Mouse (Mus musculus) heart, embryonic 11.5 days (tissue): ENCODE data around the gene Arfip1. TPM values are rescaled to one million over a fixed set of nuclear protein-coding genes. Genes with fewer than 3 reads are reported as not detected.

Experiments used
- ATAC-seq: fragments of 200-750 bp; cut with Nextera tagmentation; replicated peaks from 2 replicates; pipeline ENCODE4 v1.8.0; 2017; ENCODE audit warnings: moderate library complexity; ENCODE audit not compliant: insufficient number of reproducible peaks, low FRiP score, low TSS enrichment
- H3K27ac ChIP-seq: fragments of 300-500 bp; sonication (generic); 2 replicates; pipeline ENCODE4 v1.5.1; 2014; ENCODE audit warnings: mild to moderate bottlenecking, low read depth, low read length
- H3K27me3 ChIP-seq: fragments of 300-500 bp; sonication (generic); 2 replicates; pipeline ENCODE4 v1.6.1; 2014; ENCODE audit warnings: mild to moderate bottlenecking, low read length, mixed read lengths; ENCODE audit not compliant: control insufficient read depth, insufficient read depth
- H3K36me3 ChIP-seq: fragments of 300-500 bp; sonication (generic); 2 replicates; pipeline ENCODE4 v1.6.1; 2014; ENCODE audit warnings: mild to moderate bottlenecking, low read length, moderate library complexity, mixed read lengths; ENCODE audit not compliant: control insufficient read depth, insufficient read depth
- H3K4me1 ChIP-seq: fragments of 300-500 bp; sonication (generic); 2 replicates; pipeline ENCODE4 v1.6.1; 2014; ENCODE audit warnings: low read length; ENCODE audit not compliant: control insufficient read depth, insufficient read depth
- H3K4me2 ChIP-seq: fragments of 300-500 bp; sonication (generic); 2 replicates; pipeline ENCODE4 v1.6.1; 2014; ENCODE audit warnings: mild to moderate bottlenecking, moderate library complexity
- H3K4me3 ChIP-seq: fragments of 300-500 bp; sonication (generic); 2 replicates; pipeline ENCODE4 v1.5.1; 2014; ENCODE audit warnings: low read depth, low read length
- H3K9ac ChIP-seq: fragments of 300-500 bp; sonication (generic); 2 replicates; pipeline ENCODE4 v1.6.1; 2014; ENCODE audit warnings: mild to moderate bottlenecking, low read depth, low read length, moderate library complexity
- H3K9me3 ChIP-seq: fragments of 300-500 bp; sonication (generic); replicated peaks from 2 replicates; pipeline ENCODE4 v1.6.1; 2016; ENCODE audit warnings: low read length; ENCODE audit not compliant: control insufficient read depth
- WGBS: fragments of 180-500 bp; shearing (Covaris S2); extraction: QIAGEN DNeasy Blood & Tissue Kit; methylation state at CpG from one replicate; pipeline ENCODE4 v1.1.7; 2014; ENCODE audit not compliant: insufficient replicate concordance; 5-methylcytosine and 5-hydroxymethylcytosine counted together
- polyA plus RNA-seq: library from polyadenylated mRNA; unstranded; fragments of >200 nt; fragmentation: Nextera tagmentation; extraction: Ambion mirVana; gene quantifications from 2 replicates; pipeline ENCODE4 v1.2.1, GENCODE M21; 2014

Arfip1 gene
- polyA plus RNA-seq, 1 experiment from 2014 or later: 42.6 TPM

GRCm38 (mm10) chr3:84610183-84610710 is 27.8 kb upstream of the Arfip1 start:
- Histone ChIP-seq H3K36me3 (no peaks in the 10 kb centered on the region), H3K4me2 (no peak overlapping the region), H3K4me1 (no peaks in the 10 kb centered on the region), H3K27me3 (no peaks in the 10 kb centered on the region), H3K27ac (no peak overlapping the region), H3K9ac (no peak overlapping the region), H3K9me3 (no peaks in the 10 kb centered on the region), H3K4me3 (no peak overlapping the region)
- ATAC-seq: no peak
- WGBS: 74% methylated on average over 9 of the region's 9 CpGs

DNA sequence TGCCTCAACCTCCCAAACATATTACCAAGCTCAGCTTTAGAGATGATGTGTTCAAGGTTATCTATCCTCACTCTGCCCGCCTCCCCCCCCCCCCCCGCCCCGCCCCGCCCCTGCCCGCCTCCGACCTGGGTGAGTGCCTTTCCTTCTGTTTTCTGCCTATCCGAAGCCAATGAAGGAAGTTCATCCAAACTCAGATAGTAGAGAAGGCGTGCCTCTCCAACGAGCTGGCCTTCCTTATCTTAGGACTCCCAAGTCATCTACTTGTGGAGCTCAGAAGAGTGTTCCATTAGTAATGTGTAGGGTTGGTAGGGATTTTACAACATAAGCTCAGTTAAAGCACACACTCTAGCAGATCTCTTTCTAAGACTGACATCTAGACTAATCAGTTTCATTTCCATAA is 20.8 kb upstream of the Arfip1 start:
- H3K27me3 ChIP-seq: no peaks in the 10 kb centered on the region
- no peak overlapping the region for H3K27ac ChIP-seq
- 48% methylated on average over 8 of the region's 9 CpGs for WGBS
- H3K9ac ChIP-seq: no peak overlapping the region
- H3K36me3 ChIP-seq: no peaks in the 10 kb centered on the region
- no peak for ATAC-seq
- no peaks in the 10 kb centered on the region; the same call in 1 of the 2 replicates for H3K4me1 ChIP-seq
- no peaks in the 10 kb centered on the region for H3K9me3 ChIP-seq
- no peak overlapping the region for H3K4me3 ChIP-seq
- no peak overlapping the region for H3K4me2 ChIP-seq

DNA sequence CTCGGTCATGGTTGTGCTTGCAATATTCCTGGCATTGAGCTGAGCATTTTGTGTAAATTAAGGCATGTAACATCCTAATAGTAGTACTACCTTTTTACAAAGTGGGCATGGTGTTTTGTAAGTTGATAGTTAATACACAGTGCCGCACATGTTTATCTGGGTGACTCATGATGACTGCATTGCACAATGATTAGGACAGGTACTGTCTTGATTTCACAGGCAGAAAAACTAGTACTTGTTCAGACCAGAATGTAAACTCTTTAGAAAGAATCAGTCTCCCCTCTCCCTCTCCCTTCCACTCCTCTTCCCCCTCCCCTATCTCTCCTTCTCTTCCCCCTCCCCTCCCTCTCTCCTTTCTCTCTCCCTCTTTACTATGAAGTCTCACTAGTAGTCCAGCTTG is 20.3 kb upstream of the Arfip1 start:
- 91% methylated on average over 2 of the region's 2 CpGs for WGBS

DNA sequence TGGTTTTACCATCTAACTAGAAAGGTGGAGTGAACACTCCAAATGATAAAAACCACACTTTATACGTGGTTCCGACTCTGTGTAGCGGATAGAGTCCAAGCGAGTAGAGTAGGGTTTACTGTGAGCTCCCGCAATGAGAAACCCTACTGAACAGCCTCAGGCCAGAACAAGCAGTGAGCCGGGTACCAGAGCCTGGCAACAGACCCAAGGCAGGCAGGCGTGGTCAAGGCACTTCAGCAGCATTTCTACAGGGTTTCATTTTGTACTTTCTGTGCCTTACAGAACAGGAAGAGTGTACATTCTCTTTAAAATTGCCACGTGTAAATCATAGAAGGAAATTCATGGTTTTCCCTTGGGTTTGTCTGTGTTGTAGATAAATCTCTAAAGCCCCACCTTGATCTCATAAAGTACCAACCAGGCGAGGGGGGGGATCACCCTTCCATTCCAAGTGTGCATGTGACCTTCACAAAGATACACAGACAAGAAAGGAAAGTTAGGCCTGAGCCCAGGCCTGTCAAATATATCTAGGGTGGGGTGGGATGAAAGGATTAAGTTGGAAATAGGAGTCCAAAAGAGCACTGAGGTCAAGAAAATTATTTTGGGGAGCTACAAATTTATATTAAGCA is 19.6 kb upstream of the Arfip1 start:
- ATAC-seq: no peak
- no peak overlapping the region for H3K4me2 ChIP-seq
- H3K27me3 ChIP-seq: 0 out of 2 replicates have a peak, but pooled peaks cover 3% of the 10 kb centered on the region
- no peaks in the 10 kb centered on the region for H3K9me3 ChIP-seq
- WGBS: 79% methylated on average over 9 of the region's 9 CpGs
- no peak overlapping the region for H3K4me3 ChIP-seq
- no peaks in the 10 kb centered on the region; the same call in 1 of the 2 replicates for H3K4me1 ChIP-seq
- H3K27ac ChIP-seq: no peak overlapping the region
- H3K36me3 ChIP-seq: no peaks in the 10 kb centered on the region
- no peak overlapping the region for H3K9ac ChIP-seq

More for the DNA sequence above, 20.3 kb upstream of the Arfip1 start:
- Histone ChIP-seq H3K27me3 (no peaks in the 10 kb centered on the region), H3K9ac (no peak overlapping the region), H3K4me2 (no peak overlapping the region), H3K9me3 (no peaks in the 10 kb centered on the region), H3K36me3 (no peaks in the 10 kb centered on the region), H3K4me1 (no peaks in the 10 kb centered on the region; the same call in 1 of the 2 replicates), H3K4me3 (no peak overlapping the region), H3K27ac (no peak overlapping the region)
- no peak for ATAC-seq

GRCm38 (mm10) chr3:84598756-84599155 is 16.3 kb upstream of the Arfip1 start:
- Histone ChIP-seq H3K4me1 (no peaks in the 10 kb centered on the region; the same call in 1 of the 2 replicates), H3K4me2 (no peak overlapping the region), H3K4me3 (no peak overlapping the region), H3K27ac (no peak overlapping the region), H3K27me3 (0 out of 2 replicates have a peak, but pooled peaks cover 6% of the 10 kb centered on the region), H3K9me3 (no peaks in the 10 kb centered on the region), H3K9ac (no peak overlapping the region), H3K36me3 (no peaks in the 10 kb centered on the region)
- 68% methylated on average over 6 of the region's 6 CpGs for WGBS
- ATAC-seq: no peak

GRCm38 (mm10) chr3:84597996-84598734 is 15.7 kb upstream of the Arfip1 start:
- Histone ChIP-seq H3K4me3 (no peak overlapping the region), H3K27me3 (0 out of 2 replicates have a peak, but pooled peaks cover 6% of the 10 kb centered on the region), H3K4me2 (no peak overlapping the region), H3K27ac (no peak overlapping the region), H3K9me3 (no peaks in the 10 kb centered on the region), H3K4me1 (no peaks in the 10 kb centered on the region), H3K9ac (no peak overlapping the region), H3K36me3 (no peaks in the 10 kb centered on the region)
- no peak for ATAC-seq
- WGBS: 80% methylated on average over 6 of the region's 6 CpGs

- Histone ChIP-seq H3K4me2 (peak overlapping the region; percentile 60), H3K9ac (no peak overlapping the region), H3K9me3 (no peaks in the 10 kb centered on the region), H3K4me1 (no peaks in the 10 kb centered on the region), H3K27me3 (0 out of 2 replicates have a peak, but pooled peaks cover 6% of the 10 kb centered on the region), H3K4me3 (peak overlapping the region; percentile 42), H3K27ac (no peak overlapping the region), H3K36me3 (no peaks in the 10 kb centered on the region)
- no peak for ATAC-seq
- WGBS: 40% methylated on average over 5 of the region's 5 CpGs
Observed at GRCm38 (mm10) chr3:84595677-84596234, 13.3 kb upstream of the Arfip1 start.

GRCm38 (mm10) chr3:84594894-84595676 is 12.7 kb upstream of the Arfip1 start:
- 0 out of 2 replicates have a peak, but pooled peaks cover 6% of the 10 kb centered on the region for H3K27me3 ChIP-seq
- H3K4me2 ChIP-seq: peak overlapping the region; percentile 60
- H3K4me3 ChIP-seq: peak overlapping the region; percentile 42
- H3K9ac ChIP-seq: peak overlapping the region; percentile 36; the same call in 1 of the 2 replicates
- H3K9me3 ChIP-seq: no peaks in the 10 kb centered on the region
- H3K36me3 ChIP-seq: no peaks in the 10 kb centered on the region
- H3K4me1 ChIP-seq: no peaks in the 10 kb centered on the region
- no peak overlapping the region for H3K27ac ChIP-seq
- 4% methylated on average over 23 of the region's 23 CpGs for WGBS
- ATAC-seq: no peak
